Mouse (Mus musculus): ENCODE data around the gene Tgm2. TPM values are rescaled to one million over a fixed set of nuclear protein-coding genes. Genes with fewer than 3 reads are reported as not detected.
A peak's percentile ranks its signal among the peaks of the same experiment; 100 is the strongest.

Tgm2 gene
- polyA plus RNA-seq, 1 experiment: 9.7 TPM

- no peak for TF ChIP-seq POLR2A (IDR thresholded peaks at IDR 0.05; ENCODE audit: borderline replicate concordance, extremely low read depth, insufficient read depth, insufficient read length, poor library complexity, severe bottlenecking)
- no peak for TF ChIP-seq CTCF (IDR thresholded peaks at IDR 0.05; ENCODE audit: borderline replicate concordance, extremely low read depth, insufficient read depth, insufficient read length)
- DNase-seq (ENCODE audit: low read depth): no peak
These were observed 5.6 kb downstream of the Tgm2 start for GRCm38 (mm10) chr2:158140664-158141063.

- TF ChIP-seq CTCF (IDR thresholded peaks at IDR 0.05; ENCODE audit: borderline replicate concordance, extremely low read depth, insufficient read depth, insufficient read length) (no peak), POLR2A (IDR thresholded peaks at IDR 0.05; ENCODE audit: borderline replicate concordance, extremely low read depth, insufficient read depth, insufficient read length, poor library complexity, severe bottlenecking) (no peak)
- peak; percentile 93 for DNase-seq (ENCODE audit: low read depth)
These were observed 6.6 kb downstream of the Tgm2 start for GRCm38 (mm10) chr2:158139628-158140027.

- TF ChIP-seq CTCF (IDR thresholded peaks at IDR 0.05; ENCODE audit: borderline replicate concordance, extremely low read depth, insufficient read depth, insufficient read length) (no peak), POLR2A (IDR thresholded peaks at IDR 0.05; ENCODE audit: borderline replicate concordance, extremely low read depth, insufficient read depth, insufficient read length, poor library complexity, severe bottlenecking) (no peak)
These were observed 7.5 kb downstream of the Tgm2 start for GRCm38 (mm10) chr2:158138778-158139177.

GRCm38 (mm10) chr2:158137771-158138170 is 8.5 kb downstream of the Tgm2 start:
- TF ChIP-seq POLR2A (IDR thresholded peaks at IDR 0.05; ENCODE audit: borderline replicate concordance, extremely low read depth, insufficient read depth, insufficient read length, poor library complexity, severe bottlenecking) (no peak), CTCF (IDR thresholded peaks at IDR 0.05; ENCODE audit: borderline replicate concordance, extremely low read depth, insufficient read depth, insufficient read length) (no peak)
- DNase-seq (ENCODE audit: low read depth): no peak

More at GRCm38 (mm10) chr2:158138778-158139177, 7.5 kb downstream of the Tgm2 start:
- DNase-seq (ENCODE audit: low read depth): no peak

DNA sequence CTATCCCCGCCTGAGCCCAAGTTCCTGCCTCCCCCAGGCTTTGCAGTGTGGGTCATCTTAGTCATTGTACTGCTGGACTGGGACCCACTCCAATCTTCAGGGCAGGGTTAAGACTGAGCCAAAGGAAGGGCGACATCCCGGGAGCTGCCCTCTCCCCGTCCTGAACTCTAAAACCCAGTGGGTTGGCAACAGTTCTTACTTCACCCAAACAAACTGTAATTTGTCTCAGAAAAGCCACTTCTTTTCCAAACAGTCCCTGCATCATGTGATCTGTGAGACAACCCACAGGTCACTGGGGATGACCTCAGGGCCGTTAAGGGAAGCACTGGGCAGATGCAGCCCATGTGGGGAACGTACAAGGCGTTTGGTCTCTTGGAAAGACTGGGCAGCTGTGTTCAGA is 10.0 kb downstream of the Tgm2 start:
- DNase-seq (ENCODE audit: low read depth): no peak
- TF ChIP-seq POLR2A (IDR thresholded peaks at IDR 0.05; ENCODE audit: borderline replicate concordance, extremely low read depth, insufficient read depth, insufficient read length, poor library complexity, severe bottlenecking) (no peak), CTCF (IDR thresholded peaks at IDR 0.05; ENCODE audit: borderline replicate concordance, extremely low read depth, insufficient read depth, insufficient read length) (no peak)

- no peak for TF ChIP-seq POLR2A (IDR thresholded peaks at IDR 0.05; ENCODE audit: borderline replicate concordance, extremely low read depth, insufficient read depth, insufficient read length, poor library complexity, severe bottlenecking)
- TF ChIP-seq CTCF (IDR thresholded peaks at IDR 0.05; ENCODE audit: borderline replicate concordance, extremely low read depth, insufficient read depth, insufficient read length): no peak
- no peak for DNase-seq (ENCODE audit: low read depth)
These were observed 13.2 kb downstream of the Tgm2 start for GRCm38 (mm10) chr2:158133050-158133449.

DNA sequence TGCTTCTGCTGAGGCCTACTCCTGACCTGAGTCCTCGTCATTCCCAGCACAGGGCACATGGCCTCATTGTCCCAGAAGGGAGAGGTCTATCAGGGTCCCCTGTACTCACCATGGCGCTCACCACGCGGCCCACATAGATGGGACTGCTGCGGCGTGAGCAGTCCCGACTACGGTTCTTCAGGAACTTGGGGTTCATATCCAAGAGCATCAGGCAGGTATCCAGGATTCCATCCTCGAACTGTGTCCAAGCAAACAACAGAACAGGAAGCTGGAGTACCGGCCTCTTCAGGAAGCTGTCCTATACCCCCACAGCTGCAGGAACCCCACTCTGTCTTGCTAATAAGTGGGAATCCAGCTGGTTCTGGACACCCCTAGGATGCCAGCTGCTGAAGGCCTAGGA is 13.9 kb downstream of the Tgm2 start:
- TF ChIP-seq POLR2A (IDR thresholded peaks at IDR 0.05; ENCODE audit: borderline replicate concordance, extremely low read depth, insufficient read depth, insufficient read length, poor library complexity, severe bottlenecking) (no peak), CTCF (IDR thresholded peaks at IDR 0.05; ENCODE audit: borderline replicate concordance, extremely low read depth, insufficient read depth, insufficient read length) (no peak)

GRCm38 (mm10) chr2:158131197-158131835 is 14.9 kb downstream of the Tgm2 start:
- DNase-seq (ENCODE audit: low read depth): no peak
- TF ChIP-seq POLR2A (IDR thresholded peaks at IDR 0.05; ENCODE audit: borderline replicate concordance, extremely low read depth, insufficient read depth, insufficient read length, poor library complexity, severe bottlenecking) (no peak), CTCF (IDR thresholded peaks at IDR 0.05; ENCODE audit: borderline replicate concordance, extremely low read depth, insufficient read depth, insufficient read length) (no peak)

More for the DNA sequence above, 13.9 kb downstream of the Tgm2 start:
- no peak for DNase-seq (ENCODE audit: low read depth)

GRCm38 (mm10) chr2:158130391-158130986 is 15.7 kb downstream of the Tgm2 start:
- TF ChIP-seq POLR2A (IDR thresholded peaks at IDR 0.05; ENCODE audit: borderline replicate concordance, extremely low read depth, insufficient read depth, insufficient read length, poor library complexity, severe bottlenecking) (no peak), CTCF (IDR thresholded peaks at IDR 0.05; ENCODE audit: borderline replicate concordance, extremely low read depth, insufficient read depth, insufficient read length) (no peak)
- peak; percentile 76 for DNase-seq (ENCODE audit: low read depth)

GRCm38 (mm10) chr2:158129291-158130002 is 16.8 kb downstream of the Tgm2 start:
- TF ChIP-seq POLR2A (IDR thresholded peaks at IDR 0.05; ENCODE audit: borderline replicate concordance, extremely low read depth, insufficient read depth, insufficient read length, poor library complexity, severe bottlenecking): no peak
- no peak for DNase-seq (ENCODE audit: low read depth)

DNA sequence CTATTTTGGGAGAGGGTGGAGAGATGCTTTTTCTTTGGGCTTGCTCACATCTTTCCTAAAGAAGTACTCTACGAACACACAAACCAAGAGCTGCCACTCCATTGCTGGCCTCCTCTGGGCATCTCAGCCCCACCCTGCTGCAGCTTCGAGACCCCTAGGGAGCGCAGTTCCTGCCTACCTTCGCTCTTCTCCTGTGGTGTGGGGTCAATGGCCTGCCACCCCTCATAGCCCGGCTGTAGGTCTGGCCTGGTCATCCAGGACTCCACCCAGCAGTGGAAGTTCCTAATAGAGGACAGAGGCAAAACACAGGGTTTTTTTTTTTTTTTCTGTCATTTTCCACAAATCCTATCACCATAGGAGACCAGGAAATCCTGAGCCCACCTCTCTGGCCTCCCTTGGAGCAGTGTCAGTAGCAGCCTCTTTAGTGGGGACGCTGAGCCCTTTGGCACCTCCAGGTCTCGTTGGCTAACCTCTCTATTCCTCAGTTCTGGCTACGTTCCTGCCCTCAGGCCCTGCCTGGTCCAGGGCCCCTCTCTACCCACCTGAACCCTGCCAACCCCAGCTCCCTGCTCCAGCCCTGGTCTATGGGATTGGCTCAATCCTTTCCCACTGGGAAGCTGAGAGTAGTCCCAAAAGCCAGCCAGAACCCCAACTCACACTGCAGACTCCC is 17.6 kb downstream of the Tgm2 start:
- no peak for DNase-seq (ENCODE audit: low read depth)
- TF ChIP-seq POLR2A (IDR thresholded peaks at IDR 0.05; ENCODE audit: borderline replicate concordance, extremely low read depth, insufficient read depth, insufficient read length, poor library complexity, severe bottlenecking) (no peak), CTCF (IDR thresholded peaks at IDR 0.05; ENCODE audit: borderline replicate concordance, extremely low read depth, insufficient read depth, insufficient read length) (no peak)

Data from brain, embryonic 14.5 days (tissue).